Mouse (Mus musculus) spleen, adult 18-20 months (tissue): ENCODE measurements around the gene Cgnl1.

Experiments
- DNase-seq, 2 experiments: peaks; one replicate each; pipeline ENCODE4 v3.0.0; 2022; ENCODE audit warnings: mixed read lengths in 2 of 2

The Cgnl1 gene

GRCm38 (mm10) chr9:71770991-71771767 lies at the start of gene Cgnl1:
Gene Cgnl1 (minus strand): TSS chr9:71771602.
- DNase-seq, result peak; percentile 8 to 17

- DNase-seq, result no peak
These were observed 47.1 kb upstream of the Cgnl1 start for GRCm38 (mm10) chr9:71818453-71818852.

- DNase-seq, result no peak
These were observed 44.7 kb upstream of the Cgnl1 start for GRCm38 (mm10) chr9:71816121-71816520.

- DNase-seq, result no peak
These were observed 42.2 kb upstream of the Cgnl1 start for GRCm38 (mm10) chr9:71813565-71813964.

GRCm38 (mm10) chr9:71812914-71813313 lies 41.5 kb upstream of the Cgnl1 start:
- DNase-seq, result no peak

- no peak for DNase-seq
These were observed 41.0 kb upstream of the Cgnl1 start for GRCm38 (mm10) chr9:71812402-71812801.

- no peak for DNase-seq
These were observed 40.0 kb upstream of the Cgnl1 start for GRCm38 (mm10) chr9:71811404-71811803.

- DNase-seq, result no peak
These were observed 39.3 kb upstream of the Cgnl1 start for GRCm38 (mm10) chr9:71810723-71811122.

GRCm38 (mm10) chr9:71808640-71809254 lies 37.3 kb upstream of the Cgnl1 start:
- DNase-seq, result no peak

GRCm38 (mm10) chr9:71807801-71808200 lies 36.4 kb upstream of the Cgnl1 start:
- no peak for DNase-seq

- peak; percentile 29 to 67 for DNase-seq
These were observed 35.0 kb upstream of the Cgnl1 start for GRCm38 (mm10) chr9:71806422-71806805.

- no peak for DNase-seq
These were observed 34.4 kb upstream of the Cgnl1 start for GRCm38 (mm10) chr9:71805646-71806421.

GRCm38 (mm10) chr9:71804116-71804515 lies 32.7 kb upstream of the Cgnl1 start:
- DNase-seq, result no peak

GRCm38 (mm10) chr9:71803281-71803680 lies 31.9 kb upstream of the Cgnl1 start:
- DNase-seq, result no peak

- no peak for DNase-seq
These were observed 28.2 kb upstream of the Cgnl1 start for GRCm38 (mm10) chr9:71799598-71799997.

- DNase-seq, result no peak
These were observed 26.8 kb upstream of the Cgnl1 start for GRCm38 (mm10) chr9:71798176-71798575.

GRCm38 (mm10) chr9:71777404-71777803 lies 6.0 kb upstream of the Cgnl1 start:
- no peak for DNase-seq

GRCm38 (mm10) chr9:71776337-71776736 lies 4.9 kb upstream of the Cgnl1 start:
- DNase-seq, result no peak

GRCm38 (mm10) chr9:71773563-71773962 lies 2.2 kb upstream of the Cgnl1 start:
- peak in 1 of 2 experiments; percentile 8 for DNase-seq

GRCm38 (mm10) chr9:71772338-71772737 lies 936 bp upstream of the Cgnl1 start:
- peak in 1 of 2 experiments; percentile 56 for DNase-seq

GRCm38 (mm10) chr9:71770484-71770883 lies 918 bp downstream of the Cgnl1 start:
- DNase-seq, result no peak

- no peak for DNase-seq
These were observed 1.7 kb downstream of the Cgnl1 start for GRCm38 (mm10) chr9:71769701-71770100.

- no peak for DNase-seq
These were observed 3.3 kb downstream of the Cgnl1 start for GRCm38 (mm10) chr9:71768119-71768518.

- DNase-seq, result no peak
These were observed 4.5 kb downstream of the Cgnl1 start for GRCm38 (mm10) chr9:71766902-71767301.
